Mouse (Mus musculus) heart, embryonic 15.5 days (tissue): ENCODE measurements around the gene Rfx1. TPM values are rescaled to one million over a fixed set of nuclear protein-coding genes. Genes with fewer than 3 reads are reported as not detected.
A peak's percentile ranks its signal among the peaks of the same experiment; 100 is the strongest.

Source experiments
- ATAC-seq: fragments of 200-750 bp; cut with Nextera tagmentation; replicated peaks from 2 replicates; pipeline ENCODE4 v1.8.0; 2017; ENCODE audit warnings: low read depth, moderate TSS enrichment; ENCODE audit not compliant: insufficient number of reproducible peaks, insufficient read depth, low FRiP score
- H3K27ac ChIP-seq: fragments of 300-500 bp; sonication (generic); 2 replicates; pipeline ENCODE4 v1.5.1; 2015; ENCODE audit warnings: mild to moderate bottlenecking, inconsistent platforms
- H3K27me3 ChIP-seq: fragments of 300-500 bp; sonication (generic); 2 replicates; pipeline ENCODE4 v1.6.1; 2015; ENCODE audit warnings: inconsistent platforms
- H3K36me3 ChIP-seq: fragments of 300-500 bp; sonication (generic); 2 replicates; pipeline ENCODE4 v1.6.1; 2015; ENCODE audit warnings: mild to moderate bottlenecking, inconsistent platforms
- H3K4me1 ChIP-seq: fragments of 300-500 bp; sonication (generic); replicated peaks from 2 replicates; pipeline ENCODE4 v1.6.1; 2015; ENCODE audit warnings: inconsistent platforms
- H3K4me2 ChIP-seq: fragments of 300-500 bp; sonication (generic); 2 replicates; pipeline ENCODE4 v1.6.1; 2015; ENCODE audit warnings: inconsistent platforms, mild to moderate bottlenecking, moderate library complexity
- H3K4me3 ChIP-seq: fragments of 300-500 bp; sonication (generic); 2 replicates; pipeline ENCODE4 v1.5.1; 2015; ENCODE audit warnings: mild to moderate bottlenecking, inconsistent platforms
- H3K9ac ChIP-seq: fragments of 300-500 bp; sonication (generic); 2 replicates; pipeline ENCODE4 v1.6.1; 2015; ENCODE audit warnings: mild to moderate bottlenecking, inconsistent platforms
- H3K9me3 ChIP-seq: fragments of 300-500 bp; sonication (generic); replicated peaks from 2 replicates; pipeline ENCODE4 v1.6.1; 2016; ENCODE audit warnings: inconsistent platforms
- WGBS: fragments of 180-500 bp; shearing (Covaris S2); methylation state at CpG from one replicate; pipeline ENCODE4 v1.1.7; 2015; ENCODE audit warnings: mixed read lengths; 5-methylcytosine and 5-hydroxymethylcytosine counted together
- polyA plus RNA-seq: library from polyadenylated mRNA; unstranded; fragments of >200 nt; fragmentation: Nextera tagmentation; extraction: Ambion mirVana; gene quantifications from 2 replicates; pipeline ENCODE4 v1.2.1, GENCODE M21; 2015

Gene Rfx1
- polyA plus RNA-seq, 1 experiment from 2014 or later = 4.5 TPM

GRCm38 (mm10) chr8:84039050-84039449 lies 27.6 kb upstream of the Rfx1 start:
- no peak for ATAC-seq
- no peaks in the 10 kb centered on the region for H3K9me3 ChIP-seq

GRCm38 (mm10) chr8:84042066-84042947 lies 24.3 kb upstream of the Rfx1 start, which contains the start of gene Il27ra:
Gene Il27ra, minus strand, starts transcription at chr8:84042589.
- Histone ChIP-seq H3K4me1 (peaks cover 26% of the 10 kb centered on the region), H3K27me3 (peaks cover 35% of the 10 kb centered on the region), H3K4me2 (peak within 1 kb of the TSS; percentile 89), H3K9ac (peak within 1 kb of the TSS; percentile 58), H3K9me3 (no peaks in the 10 kb centered on the region), H3K27ac (0 out of 2 replicates have a peak within 1 kb of the TSS, but pooled peaks have one; percentile 37), H3K36me3 (no peaks in the 10 kb centered on the region), H3K4me3 (peak within 1 kb of the TSS; percentile 56)
- ATAC-seq = peak; percentile 70
- 3% methylated on average over 40 of the region's 40 CpGs for WGBS

More at GRCm38 (mm10) chr8:84039050-84039449, 27.6 kb upstream of the Rfx1 start:
- Histone ChIP-seq H3K4me3 (no peak overlapping the region), H3K36me3 (no peaks in the 10 kb centered on the region), H3K27ac (no peak overlapping the region), H3K4me2 (no peak overlapping the region), H3K9ac (no peak overlapping the region), H3K27me3 (peaks cover 16% of the 10 kb centered on the region), H3K4me1 (peaks cover 20% of the 10 kb centered on the region)
- WGBS = 8% methylated on average over 5 of the region's 5 CpGs

DNA sequence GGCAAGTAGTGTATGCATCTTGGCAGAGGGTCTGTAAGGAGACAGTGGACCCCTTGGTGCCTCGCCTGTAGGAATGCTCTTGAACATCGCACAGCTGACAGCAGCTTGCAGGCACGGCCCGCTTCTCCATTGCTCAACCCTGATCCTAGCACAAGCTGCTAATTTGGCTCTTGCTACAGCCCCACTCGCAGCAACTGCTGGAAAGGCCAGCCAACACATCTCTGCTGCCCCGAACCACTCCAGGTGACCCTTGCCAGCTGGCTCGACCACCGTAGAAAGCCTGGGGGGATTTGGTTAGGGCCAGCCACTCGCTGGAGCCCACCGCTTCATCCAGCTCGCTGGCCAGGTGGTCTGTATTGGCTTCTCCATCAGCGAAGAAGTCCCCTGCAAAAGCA lies 23.7 kb upstream of the Rfx1 start:
- Histone ChIP-seq H3K4me2 (peak overlapping the region; percentile 89), H3K36me3 (no peaks in the 10 kb centered on the region), H3K27ac (no peak overlapping the region), H3K4me1 (peaks cover 24% of the 10 kb centered on the region), H3K9me3 (no peaks in the 10 kb centered on the region), H3K27me3 (peaks cover 35% of the 10 kb centered on the region), H3K4me3 (peak overlapping the region; percentile 56), H3K9ac (peak overlapping the region; percentile 58)
- no peak for ATAC-seq
- 41% methylated on average over 12 of the region's 12 CpGs for WGBS

DNA sequence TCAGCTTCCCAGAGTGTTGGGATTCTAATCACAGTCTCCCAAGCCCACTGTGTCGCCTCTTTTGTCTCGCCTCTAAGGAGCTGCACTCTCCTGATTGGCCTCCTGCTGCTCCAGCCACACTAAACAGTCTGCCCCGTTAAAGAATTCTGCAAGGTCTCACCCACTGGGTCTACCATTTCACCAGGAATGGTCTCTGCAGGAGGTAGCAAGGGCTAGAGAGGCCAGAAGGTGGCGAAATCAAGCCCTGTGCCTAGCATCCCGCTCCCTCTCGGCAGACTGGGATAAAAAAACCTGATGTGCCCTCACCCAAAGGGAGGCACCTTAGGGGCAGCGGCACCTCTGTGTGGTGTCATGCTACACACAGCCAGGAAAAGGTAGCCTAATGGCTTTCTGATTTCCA lies 22.5 kb upstream of the Rfx1 start:
- H3K4me3 ChIP-seq = no peak overlapping the region
- no peak overlapping the region; the same call in 1 of the 2 replicates for H3K4me2 ChIP-seq

GRCm38 (mm10) chr8:84044900-84045299 lies 21.7 kb upstream of the Rfx1 start, which contains the start of gene Rln3:
Gene Rln3, minus strand, starts transcription at chr8:84045000.
- no peak within 1 kb of the TSS for H3K27ac ChIP-seq
- peak within 1 kb of the TSS; percentile 4; the same call in 1 of the 2 replicates for H3K4me3 ChIP-seq
- H3K36me3 ChIP-seq = no peaks in the 10 kb centered on the region
- no peak for ATAC-seq
- no peaks in the 10 kb centered on the region for H3K9me3 ChIP-seq
- no peak within 1 kb of the TSS for H3K9ac ChIP-seq
- 6% methylated on average over 9 of the region's 9 CpGs for WGBS
- H3K4me1 ChIP-seq = peaks cover 17% of the 10 kb centered on the region
- peak within 1 kb of the TSS; percentile 35 for H3K4me2 ChIP-seq
- H3K27me3 ChIP-seq = peaks cover 35% of the 10 kb centered on the region

More for the DNA sequence above, 22.5 kb upstream of the Rfx1 start:
- Histone ChIP-seq H3K4me1 (peaks cover 21% of the 10 kb centered on the region), H3K27me3 (peaks cover 35% of the 10 kb centered on the region), H3K36me3 (no peaks in the 10 kb centered on the region), H3K9me3 (no peaks in the 10 kb centered on the region), H3K27ac (no peak overlapping the region), H3K9ac (no peak overlapping the region)
- ATAC-seq = no peak
- WGBS = 8% methylated on average over 7 of the region's 7 CpGs

DNA sequence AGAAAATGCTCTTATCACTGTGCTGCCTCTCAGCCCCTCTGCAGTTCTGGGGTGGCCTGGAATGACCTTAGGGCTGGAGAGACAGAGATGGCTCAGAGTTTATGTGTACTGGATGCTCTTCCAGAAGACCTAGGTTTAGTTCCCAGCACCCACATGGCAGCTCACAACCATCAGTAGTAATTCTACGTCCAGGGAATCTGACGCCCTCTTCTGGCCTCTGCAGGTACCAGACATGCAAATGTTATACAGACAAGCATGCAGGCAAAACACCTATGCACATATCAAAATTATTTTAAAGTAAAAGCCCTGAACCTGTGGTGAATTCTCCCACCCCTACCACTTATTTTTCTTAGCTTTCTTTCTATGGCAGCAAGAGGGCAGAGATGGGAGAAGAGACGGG lies 20.1 kb upstream of the Rfx1 start:
- no peak overlapping the region for H3K4me3 ChIP-seq
- no peak overlapping the region for H3K9ac ChIP-seq
- WGBS = 73% methylated on average over 3 of the region's 3 CpGs
- no peak overlapping the region for H3K4me2 ChIP-seq
- H3K36me3 ChIP-seq = no peaks in the 10 kb centered on the region
- H3K27ac ChIP-seq = no peak overlapping the region
- H3K9me3 ChIP-seq = no peaks in the 10 kb centered on the region
- H3K4me1 ChIP-seq = peaks cover 17% of the 10 kb centered on the region
- H3K27me3 ChIP-seq = peaks cover 35% of the 10 kb centered on the region
- ATAC-seq = no peak

- H3K4me2 ChIP-seq = no peak overlapping the region
- ATAC-seq = no peak
- H3K9ac ChIP-seq = no peak overlapping the region
- 65% methylated on average over 5 of the region's 5 CpGs for WGBS
- no peak overlapping the region for H3K27ac ChIP-seq
- peaks cover 14% of the 10 kb centered on the region for H3K4me1 ChIP-seq
- peaks cover 28% of the 10 kb centered on the region for H3K27me3 ChIP-seq
- no peak overlapping the region for H3K4me3 ChIP-seq
- H3K36me3 ChIP-seq = no peaks in the 10 kb centered on the region
- H3K9me3 ChIP-seq = no peaks in the 10 kb centered on the region
Observed at GRCm38 (mm10) chr8:84048171-84048570, 18.5 kb upstream of the Rfx1 start.

- H3K27ac ChIP-seq = peak overlapping the region; percentile 36
- peaks cover 8% of the 10 kb centered on the region for H3K4me1 ChIP-seq
- 0 out of 2 replicates have a peak, but pooled peaks cover 3% of the 10 kb centered on the region for H3K27me3 ChIP-seq
- WGBS = 16% methylated on average over 3 of the region's 3 CpGs
- no peak overlapping the region for H3K9ac ChIP-seq
- ATAC-seq = peak; percentile 83
- H3K9me3 ChIP-seq = no peaks in the 10 kb centered on the region
- H3K4me2 ChIP-seq = no peak overlapping the region
- H3K4me3 ChIP-seq = no peak overlapping the region
- H3K36me3 ChIP-seq = no peaks in the 10 kb centered on the region
Observed at GRCm38 (mm10) chr8:84052746-84053145, 13.9 kb upstream of the Rfx1 start.

DNA sequence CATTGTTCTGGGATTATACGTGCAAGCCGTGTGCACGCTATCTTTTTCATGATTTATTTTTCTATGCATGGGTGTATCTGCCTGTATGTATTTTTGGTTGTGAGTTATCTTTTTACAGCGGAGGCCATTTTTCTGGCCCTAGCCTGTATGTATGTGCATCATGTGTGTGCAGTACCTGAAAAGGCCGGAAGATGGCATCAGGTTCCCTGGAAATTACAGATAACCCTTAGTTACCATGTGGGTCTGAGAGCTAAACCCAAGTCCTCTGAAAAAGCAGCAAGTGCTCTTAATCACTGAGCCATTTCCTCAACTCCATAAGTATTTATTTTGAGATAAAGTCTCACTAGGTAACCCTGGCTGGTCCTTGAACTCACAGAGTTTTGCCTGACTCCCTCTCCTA lies 13.4 kb upstream of the Rfx1 start:
- ATAC-seq = no peak
- no peak overlapping the region for H3K9ac ChIP-seq
- H3K27me3 ChIP-seq = 0 out of 2 replicates have a peak, but pooled peaks cover 3% of the 10 kb centered on the region
- H3K4me3 ChIP-seq = no peak overlapping the region
- WGBS = 86% methylated on average over 5 of the region's 5 CpGs
- no peaks in the 10 kb centered on the region for H3K9me3 ChIP-seq
- no peak overlapping the region for H3K4me2 ChIP-seq
- no peaks in the 10 kb centered on the region for H3K36me3 ChIP-seq
- H3K27ac ChIP-seq = peak overlapping the region; percentile 36; the same call in 1 of the 2 replicates
- H3K4me1 ChIP-seq = peaks cover 8% of the 10 kb centered on the region

DNA sequence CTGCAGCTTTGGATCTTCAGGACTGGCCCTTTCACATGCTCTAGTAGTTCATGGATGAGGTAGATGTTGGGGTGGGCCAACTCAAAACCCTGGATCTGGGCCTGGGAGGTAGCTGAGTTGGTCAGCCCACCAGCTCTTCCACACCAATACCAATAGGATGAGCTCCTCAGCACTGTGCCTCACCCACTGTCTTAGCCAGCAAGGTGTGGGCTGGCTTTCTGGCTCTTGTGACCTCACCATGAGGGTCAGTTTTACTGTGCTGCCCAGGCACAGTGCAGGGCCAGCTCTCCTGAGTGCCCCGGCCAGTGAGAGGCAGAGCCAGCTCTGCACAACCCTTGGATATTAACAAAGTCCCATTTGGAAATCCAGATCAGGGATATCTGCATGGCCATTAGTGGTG lies 8.8 kb upstream of the Rfx1 start:
- H3K9me3 ChIP-seq = no peaks in the 10 kb centered on the region
- ATAC-seq = no peak
- no peak overlapping the region for H3K9ac ChIP-seq
- no peak overlapping the region for H3K27ac ChIP-seq
- no peak overlapping the region for H3K4me2 ChIP-seq
- H3K27me3 ChIP-seq = 0 out of 2 replicates have a peak, but pooled peaks cover 3% of the 10 kb centered on the region
- no peaks in the 10 kb centered on the region for H3K36me3 ChIP-seq
- 84% methylated on average over 1 of the region's 1 CpGs for WGBS
- peaks cover 1% of the 10 kb centered on the region for H3K4me1 ChIP-seq
- H3K4me3 ChIP-seq = no peak overlapping the region

- no peak overlapping the region for H3K27ac ChIP-seq
- H3K4me2 ChIP-seq = no peak overlapping the region
- ATAC-seq = no peak
- 0 out of 2 replicates have a peak, but pooled peaks cover 3% of the 10 kb centered on the region for H3K27me3 ChIP-seq
- H3K9me3 ChIP-seq = no peaks in the 10 kb centered on the region
- no peaks in the 10 kb centered on the region for H3K36me3 ChIP-seq
- 89% methylated on average over 2 of the region's 2 CpGs for WGBS
- no peak overlapping the region for H3K9ac ChIP-seq
- no peak overlapping the region for H3K4me3 ChIP-seq
- H3K4me1 ChIP-seq = no peaks in the 10 kb centered on the region
Observed at GRCm38 (mm10) chr8:84059226-84059625, 7.4 kb upstream of the Rfx1 start.
